ENCODE assay signal across 8 mouse cellular contexts in the genomic region with DNA sequence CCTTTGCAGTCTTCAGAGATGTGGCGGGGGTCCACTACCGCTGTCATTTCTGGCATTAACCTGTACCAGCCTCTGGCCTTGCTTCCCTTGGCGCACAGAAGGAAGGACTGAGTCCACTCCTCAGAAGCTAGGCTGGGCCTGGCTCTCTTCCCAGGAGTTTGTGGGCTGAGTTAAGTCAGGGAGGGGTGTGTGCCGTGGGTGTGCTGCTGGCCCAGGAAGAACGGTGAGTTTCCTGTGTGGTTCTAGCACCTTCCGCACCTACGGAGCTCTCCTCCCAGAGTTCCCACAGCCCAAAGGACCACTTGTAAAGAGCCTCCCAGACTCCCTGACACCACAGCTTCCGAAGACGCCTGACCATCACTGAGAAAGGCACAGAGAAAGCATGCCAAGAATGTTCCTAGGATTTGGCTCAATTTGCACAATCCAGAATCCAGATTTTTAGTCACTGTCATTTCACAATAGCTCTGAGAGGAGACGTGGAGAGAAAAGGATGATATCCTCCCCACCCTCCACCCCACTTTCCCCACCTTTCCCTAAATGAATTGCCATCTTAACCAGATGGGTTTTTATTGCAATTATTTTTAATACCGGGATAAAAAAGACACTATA.
DNase-seq lines count a peak whose midpoint lies in the region; ATAC-seq lines count a peak whose summit lies in the region.

No protein-coding gene starts in this region.

- DNase-seq in urinary bladder, postnatal 25 days (ENCODE audit: low spot score), result peak; percentile 54
- DNase-seq in urinary bladder, adult 2 months (ENCODE audit: low spot score), result no peak
- peak; percentile 71 to 78 for DNase-seq in heart, postnatal 36 days
- DNase-seq in left cerebral cortex, postnatal 25 days (ENCODE audit: low spot score in 2 of 2), result peak; percentile 66 to 95
- peak; percentile 57 for DNase-seq in right cerebral cortex, postnatal 4 days
- no peak for DNase-seq in embryo, embryonic 10.5 days (ENCODE audit: low spot score)

- ATAC-seq in frontal cortex, adult (ENCODE audit: low TSS enrichment), result peak; percentile 76
- ATAC-seq in inflammation-experienced regulatory T-cells, adult 6 months, result no peak

- intact Hi-C loops in heart, postnatal 36 days (cut with DNase I), result loop anchor here (2.0 kb wide), 1 partner anchor 42 kb away; no protein-coding TSS in a partner anchor
- intact Hi-C loops in left cerebral cortex, postnatal 25 days (cut with DNase I), result loop anchor here (1.0 to 2.0 kb wide), 3 partner anchors 36 to 72 kb away; no protein-coding TSS in a partner anchor

Comparison
In these comparisons a context has a peak if more than half of its experiments do, and no peak if none do; other contexts are left out.
1. DNase-seq: peak in urinary bladder, postnatal 25 days (single experiment), heart, postnatal 36 days (2 of 2), left cerebral cortex, postnatal 25 days (2 of 2) and right cerebral cortex, postnatal 4 days (single experiment); none in urinary bladder, adult 2 months (single experiment) and embryo, embryonic 10.5 days (single experiment).